Mouse (Mus musculus) cortical plate, adult 2 months (tissue): ENCODE measurements around the gene Nras.

Experiments used
- CTCF ChIP-seq: fragments of 200-500 bp; IDR thresholded peaks from 2 replicates; pipeline ENCODE4 v1.5.1; 2011; ENCODE audit warnings: mild to moderate bottlenecking, control low read depth, low read length; ENCODE audit not compliant: insufficient read depth; ENCODE audit errors: extremely low read depth
- POLR2A ChIP-seq: fragments of 200-500 bp; IDR thresholded peaks from 2 replicates; pipeline ENCODE4 v1.6.1; 2011; ENCODE audit warnings: mild to moderate bottlenecking, low read length, control low read depth; ENCODE audit not compliant: insufficient read depth; ENCODE audit errors: extremely low read depth

GRCm38 (mm10) chr3:103068971-103069370 is 10.9 kb downstream of the Nras start:
- no peak for TF ChIP-seq CTCF
- no peak for TF ChIP-seq POLR2A
